Mouse (Mus musculus) CH12.LX (cell line): ENCODE data around the gene Wwp2. TPM values are rescaled to one million over a fixed set of nuclear protein-coding genes. Genes with fewer than 3 reads are reported as not detected.

ENCODE experiments used
- DNase-seq: peaks from one replicate; pipeline ENCODE4 v3.0.0-alpha.2; 2013; ENCODE audit errors: extremely low read depth
- H3K27ac ChIP-seq: 2 replicates; pipeline ENCODE4 v1.5.1; 2012; ENCODE audit warnings: low read depth, mild to moderate bottlenecking, control low read depth, moderate library complexity; ENCODE audit not compliant: insufficient read depth
- H3K27me3 ChIP-seq: replicated peaks from 2 replicates; pipeline ENCODE3; 2012; ENCODE audit warnings: inconsistent platforms
- H3K36me3 ChIP-seq, 2 experiments: replicated peaks in 1 of 2; 2 replicates each; pipeline versions ENCODE3 to v1.6.1; 2012; ENCODE audit warnings: inconsistent platforms in 1 of 2, low read length in 1 of 2, mild to moderate bottlenecking in 1 of 2, mixed read lengths in 1 of 2, moderate library complexity in 1 of 2; ENCODE audit not compliant: control insufficient read depth in 1 of 2, insufficient read depth in 1 of 2
- H3K4me1 ChIP-seq, 2 experiments: 2 replicates each; pipeline ENCODE4 v1.6.1; 2012; ENCODE audit warnings: inconsistent platforms in 1 of 2, moderate library complexity in 1 of 2; ENCODE audit not compliant: insufficient read depth in 2 of 2, control insufficient read depth in 1 of 2
- H3K4me2 ChIP-seq: 2 replicates; pipeline ENCODE4 v1.6.1; 2012; ENCODE audit warnings: low read depth, mild to moderate bottlenecking, control low read depth; ENCODE audit not compliant: poor library complexity, insufficient read depth, severe bottlenecking
- H3K4me3 ChIP-seq, 3 experiments: fragments of 150-350 bp in 1 of 3; sonication (generic) in 1 of 3; replicated peaks in 1 of 3; 2 replicates each; pipeline versions ENCODE3 to v1.5.1; 2011 to 2012; ENCODE audit warnings: low read depth in 2 of 3, low read length in 2 of 3, mild to moderate bottlenecking in 2 of 3, moderate library complexity in 2 of 3, control low read depth in 1 of 3, improper control_type of control experiment in 1 of 3, inconsistent platforms in 1 of 3, mixed read lengths in 1 of 3; ENCODE audit not compliant: poor library complexity in 1 of 3
- H3K79me2 ChIP-seq: replicated peaks from 2 replicates; pipeline ENCODE4 v1.6.1; 2012; ENCODE audit warnings: mild to moderate bottlenecking, moderate library complexity; ENCODE audit not compliant: control insufficient read depth, poor library complexity, insufficient read depth, severe bottlenecking; ENCODE audit errors: extremely low read depth
- H3K9ac ChIP-seq: 2 replicates; pipeline ENCODE4 v1.6.1; 2012; ENCODE audit warnings: low read depth, mild to moderate bottlenecking, control low read depth, moderate library complexity; ENCODE audit not compliant: insufficient read depth
- H3K9me3 ChIP-seq: replicated peaks from 2 replicates; pipeline ENCODE3; 2012; ENCODE audit warnings: low read length, inconsistent platforms, mixed read lengths
- BHLHE40 ChIP-seq: IDR thresholded peaks from 2 replicates; pipeline ENCODE4 v1.6.1; 2011; ENCODE audit warnings: mild to moderate bottlenecking, low read depth, low read length, improper control_type of control experiment
- CTCF ChIP-seq, 2 experiments: IDR thresholded peaks in 1 of 2; conservative IDR thresholded peaks in 1 of 2; 2 replicates each; pipeline ENCODE4 v1.5.1; 2011 to 2012; ENCODE audit warnings: low read depth in 2 of 2, low read length in 2 of 2, improper control_type of control experiment in 1 of 2, inconsistent platforms in 1 of 2, mild to moderate bottlenecking in 1 of 2, moderate library complexity in 1 of 2
- E2F4 ChIP-seq: IDR thresholded peaks from 2 replicates; pipeline ENCODE4 v1.6.1; 2011; ENCODE audit warnings: low read depth, low read length, improper control_type of control experiment; ENCODE audit not compliant: insufficient replicate concordance
- ETS1 ChIP-seq: conservative IDR thresholded peaks from 2 replicates; pipeline ENCODE4 v1.6.1; 2012; ENCODE audit warnings: low read depth, mild to moderate bottlenecking, inconsistent platforms, low read length, improper control_type of control experiment, moderate library complexity
- GABPA ChIP-seq: IDR thresholded peaks from 2 replicates; pipeline ENCODE4 v1.6.1; 2012; ENCODE audit warnings: low read depth, low read length, improper control_type of control experiment, inconsistent platforms; ENCODE audit not compliant: insufficient replicate concordance
- IRF4 ChIP-seq: IDR thresholded peaks from 2 replicates; pipeline ENCODE4 v1.6.1; 2014; ENCODE audit warnings: low read depth, mild to moderate bottlenecking, inconsistent platforms, low read length, improper control_type of control experiment
- JUN ChIP-seq: IDR thresholded peaks from 2 replicates; pipeline ENCODE4 v1.6.1; 2011; ENCODE audit warnings: low read depth, mild to moderate bottlenecking, low read length, improper control_type of control experiment, moderate library complexity; ENCODE audit not compliant: insufficient read depth
- MAZ ChIP-seq: IDR thresholded peaks from 2 replicates; pipeline ENCODE4 v1.6.1; 2012; ENCODE audit warnings: low read depth, mild to moderate bottlenecking, inconsistent platforms, low read length, improper control_type of control experiment, moderate library complexity
- MXI1 ChIP-seq: IDR thresholded peaks from 2 replicates; pipeline ENCODE4 v1.6.1; 2011; ENCODE audit warnings: mild to moderate bottlenecking, low read depth, low read length, improper control_type of control experiment
- NELFE ChIP-seq: IDR thresholded peaks from 2 replicates; pipeline ENCODE4 v1.6.1; 2011; ENCODE audit warnings: low read depth, low read length, improper control_type of control experiment
- NRF1 ChIP-seq: IDR thresholded peaks from 2 replicates; pipeline ENCODE4 v1.6.1; 2014; ENCODE audit warnings: low read depth, mild to moderate bottlenecking, inconsistent platforms, low read length, improper control_type of control experiment, moderate library complexity
- POLR2A ChIP-seq: IDR thresholded peaks from 2 replicates; pipeline ENCODE4 v1.6.1; 2011; ENCODE audit warnings: low read depth, mild to moderate bottlenecking, improper control_type of control experiment, low read length
- RAD21 ChIP-seq: IDR thresholded peaks from 2 replicates; pipeline ENCODE4 v1.6.1; 2011; ENCODE audit warnings: low read depth, mild to moderate bottlenecking, low read length, improper control_type of control experiment, moderate library complexity
- SMC3 ChIP-seq: IDR thresholded peaks from 2 replicates; pipeline ENCODE4 v1.6.1; 2011; ENCODE audit warnings: low read depth, low read length, improper control_type of control experiment
- UBTF ChIP-seq: IDR thresholded peaks from 2 replicates; pipeline ENCODE4 v1.6.1; 2012; ENCODE audit warnings: low read depth, mild to moderate bottlenecking, inconsistent platforms, low read length, improper control_type of control experiment, moderate library complexity
- USF1 ChIP-seq: IDR thresholded peaks from 2 replicates; pipeline ENCODE4 v1.6.1; 2014; ENCODE audit warnings: low read depth, mild to moderate bottlenecking, inconsistent platforms, low read length, improper control_type of control experiment
- dilution Hi-C: fragments of 300-500 bp; cut with MboI; formaldehyde crosslinking; loops from 2 replicates; pipeline ENCODE4 v1.14.3; 2020; ENCODE audit warnings: low sequenced_read_pairs; ENCODE audit not compliant: extremely low pct_unique_long_range_greater_than_20kb, extremely low pct_ligation_motif_present
- in situ Hi-C: fragments of 300-500 bp; cut with MboI; formaldehyde crosslinking; loops from 3 replicates; pipeline ENCODE4 v1.14.3; 2019; ENCODE audit warnings: low sequenced_read_pairs, low pct_ligation_motif_present, low pct_unique_long_range_greater_than_20kb, mixed read lengths
- polyA plus RNA-seq: library from polyadenylated mRNA; unstranded; fragments of >175 nt; gene quantifications from 2 replicates; pipeline ENCODE4 v1.2.1, GENCODE M21; 2012; ENCODE audit warnings: low read depth; ENCODE audit not compliant: insufficient read length
- total RNA-seq, 2 experiments: library from RNA; depleted of rRNA; stranded (reverse); fragments of 300-350 nt in 1 of 2; fragments of >200 nt in 1 of 2; gene quantifications; 2 replicates each; pipeline ENCODE4 v1.2.3; 2012 to 2014

Wwp2 gene
- total and polyA plus RNA-seq, 3 experiments, result 13.5 to 30.3 (median 20.7) TPM

DNA sequence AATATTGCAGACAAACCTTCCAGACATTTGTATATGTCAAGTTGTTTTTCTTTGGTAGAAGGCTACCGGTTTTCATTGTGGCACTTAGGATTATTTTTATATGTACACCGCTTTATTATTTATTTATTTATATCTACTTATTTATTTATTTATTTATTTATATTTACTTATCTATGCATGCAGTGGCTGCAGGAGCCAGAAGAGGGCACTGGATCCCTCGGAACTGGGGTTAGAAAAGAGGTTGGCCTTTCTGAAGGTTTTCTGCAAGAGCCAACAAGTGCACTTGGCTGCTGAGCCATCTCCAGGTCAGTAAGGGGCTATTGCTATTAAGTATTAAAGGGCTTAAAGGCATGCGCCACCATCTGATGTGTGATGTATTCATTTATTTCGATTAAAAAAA lies 48.3 kb upstream of the Wwp2 start:
- H3K27me3 ChIP-seq, result no peaks in the 10 kb centered on the region
- no peak overlapping the region for H3K9ac ChIP-seq
- peak; percentile 40 for DNase-seq
- H3K4me1 ChIP-seq, result peaks cover 3 to 4% of the 10 kb centered on the region in 2 experiments; a peak in 1 of 4 replicates
- H3K9me3 ChIP-seq, result no peaks in the 10 kb centered on the region
- TF ChIP-seq MAZ (no peak), RAD21 (peak; percentile 15), ETS1 (no peak), CTCF (conservative IDR thresholded peaks at IDR 0.05 in 1 of 2, IDR thresholded peaks at IDR 0.05 in 1 of 2; ENCODE audit: low read depth in 2 of 2, low read length in 2 of 2) (peak in 1 of 2 experiments; percentile 47; a peak in 2 of 4 replicates), E2F4 (no peak), IRF4 (no peak), BHLHE40 (no peak), UBTF (no peak), NELFE (no peak), MXI1 (no peak)
- peaks cover 0 to 7% of the 10 kb centered on the region in 2 experiments for H3K36me3 ChIP-seq
- dilution Hi-C loops (no loop called here), in situ Hi-C loops (loop anchor here (5.0 kb wide), 1 partner anchor 189 kb away; no protein-coding TSS in a partner anchor)
- no peak overlapping the region for H3K4me2 ChIP-seq
- H3K27ac ChIP-seq, result no peak overlapping the region
- no peak overlapping the region for H3K4me3 ChIP-seq
- H3K79me2 ChIP-seq, result no peaks in the 10 kb centered on the region

DNA sequence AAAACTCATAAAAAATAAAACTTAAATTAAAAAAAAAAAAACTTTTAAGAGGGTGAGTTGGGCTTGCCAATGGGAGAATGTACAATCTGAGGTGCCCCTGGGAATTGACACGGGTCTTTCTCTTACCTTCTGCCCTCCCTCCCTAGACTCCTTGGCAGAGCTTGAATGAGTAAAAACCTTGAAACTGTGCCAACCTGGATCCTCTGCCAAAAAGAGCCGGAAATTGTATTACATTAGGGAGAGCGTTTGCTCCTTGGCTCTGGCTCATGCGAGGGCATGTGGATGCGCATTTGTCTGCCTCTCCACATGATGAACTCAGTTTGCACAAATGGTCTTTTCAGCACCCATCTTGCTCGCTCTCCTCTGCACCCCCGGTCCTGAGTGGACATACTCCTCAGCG lies 46.6 kb upstream of the Wwp2 start:
- DNase-seq, result no peak
- in situ Hi-C loops, result loop anchor here (5.0 kb wide), 1 partner anchor 188 kb away; no protein-coding TSS in a partner anchor
- peaks cover 3 to 4% of the 10 kb centered on the region in 2 experiments; a peak in 1 of 4 replicates for H3K4me1 ChIP-seq
- no peak overlapping the region for H3K4me2 ChIP-seq
- no peak overlapping the region for H3K4me3 ChIP-seq
- no peak overlapping the region for H3K27ac ChIP-seq
- dilution Hi-C loops, result no loop called here
- H3K27me3 ChIP-seq, result no peaks in the 10 kb centered on the region
- no peak for TF ChIP-seq POLR2A
- TF ChIP-seq NRF1, result no peak
- no peak for TF ChIP-seq MXI1
- TF ChIP-seq SMC3, result no peak
- no peak for TF ChIP-seq JUN
- no peak for TF ChIP-seq ETS1
- TF ChIP-seq GABPA, result no peak
- no peak for TF ChIP-seq USF1
- no peak overlapping the region for H3K9ac ChIP-seq
- peaks cover 0 to 7% of the 10 kb centered on the region in 2 experiments for H3K36me3 ChIP-seq
- H3K79me2 ChIP-seq, result no peaks in the 10 kb centered on the region
- no peaks in the 10 kb centered on the region for H3K9me3 ChIP-seq
